Mouse (Mus musculus): ENCODE results near the gene Pcif1.

- TF ChIP-seq CTCF (IDR thresholded peaks at IDR 0.05; ENCODE audit: extremely low read depth, insufficient read depth, low read length) (no peak), POLR2A (IDR thresholded peaks at IDR 0.05; ENCODE audit: extremely low read depth, insufficient read depth, low read length) (no peak)
These were observed 33.8 kb downstream of the Pcif1 start for GRCm38 (mm10) chr2:164912749-164913427.

Measured in cortical plate, adult 2 months (tissue).